Mouse (Mus musculus): ENCODE results near the gene Mta1. TPM values are rescaled to one million over a fixed set of nuclear protein-coding genes. Genes with fewer than 3 reads are reported as not detected.

Mta1 gene
- total and polyA plus RNA-seq, 3 experiments = 76.6 to 164 (median 102) TPM

DNA sequence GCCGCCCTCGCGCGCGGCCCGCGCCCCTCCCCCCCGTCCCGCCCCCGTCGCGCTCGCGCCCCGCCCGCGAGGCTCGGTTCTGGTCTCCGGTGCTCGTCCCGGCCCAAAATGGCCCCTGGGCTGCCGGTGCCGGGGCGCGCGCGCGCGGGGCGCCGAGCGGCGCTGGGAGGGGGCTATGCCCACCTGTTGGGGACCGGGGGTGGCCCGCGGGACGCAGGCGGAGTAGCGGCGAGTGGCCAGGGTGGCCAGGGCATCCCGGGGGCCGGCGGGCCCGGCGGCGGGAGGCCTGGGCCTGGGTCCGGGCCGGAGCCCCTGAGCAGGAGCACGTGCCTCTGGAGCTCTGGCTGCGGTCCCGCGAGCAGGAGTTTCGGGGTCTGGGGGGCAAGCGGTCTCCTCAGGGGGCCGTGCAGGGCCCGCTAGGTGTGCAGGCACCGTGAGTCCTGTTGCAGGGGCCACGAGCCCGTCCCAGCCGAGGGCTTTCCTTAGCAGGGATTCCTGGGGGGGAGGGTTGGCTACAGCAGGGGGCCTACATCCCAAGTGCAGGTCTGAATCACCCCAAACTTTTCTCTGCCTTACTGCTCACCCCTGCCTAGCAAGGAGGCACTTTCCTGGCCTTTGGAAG, 563 bp downstream of the Mta1 start:
- DNase-seq = peak; percentile 70

DNA sequence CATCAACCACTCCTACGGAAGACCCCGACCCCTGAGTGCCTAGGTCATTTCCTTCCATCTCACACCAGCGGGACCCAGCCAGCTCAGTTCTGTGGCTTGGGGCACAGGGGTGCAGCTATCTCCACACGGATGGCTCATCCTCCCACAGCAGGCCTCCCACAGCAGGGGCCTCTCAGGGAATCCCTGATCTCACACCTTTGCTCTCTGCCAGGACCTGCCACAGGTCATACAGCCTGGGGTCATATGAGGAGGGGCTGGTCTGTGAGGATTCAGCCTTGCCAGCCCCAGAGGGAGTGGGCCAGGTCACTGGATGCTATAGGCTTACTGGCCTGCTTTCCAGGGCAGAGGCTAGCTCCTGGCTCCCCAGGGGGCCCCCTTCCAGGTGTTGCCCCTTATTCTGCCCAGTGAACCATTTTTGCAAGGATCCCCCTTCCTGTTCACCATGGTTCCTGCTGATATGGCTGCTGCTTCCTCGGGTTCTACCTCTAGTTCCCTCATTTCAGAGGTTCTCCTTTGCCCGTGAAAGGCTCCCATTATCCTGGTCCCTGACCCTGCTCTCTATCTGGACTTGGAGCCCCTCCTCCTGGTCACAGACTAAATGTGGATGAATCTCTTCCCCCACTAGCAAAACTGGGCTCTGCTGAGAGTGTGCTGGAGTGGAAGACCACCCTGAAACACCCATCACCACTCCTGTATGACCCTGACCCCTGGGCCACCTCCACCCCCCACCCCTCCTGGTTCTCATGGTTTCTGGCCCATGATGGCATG, 1.6 kb downstream of the Mta1 start:
- DNase-seq = peak; percentile 19

- peak; percentile 81 for DNase-seq
These were observed 2.5 kb downstream of the Mta1 start for GRCm38 (mm10) chr12:113100448-113101076.

GRCm38 (mm10) chr12:113101251-113101960, 3.3 kb downstream of the Mta1 start:
- DNase-seq = no peak

- DNase-seq = peak; percentile 85
These were observed 4.4 kb downstream of the Mta1 start for GRCm38 (mm10) chr12:113102461-113102860.

GRCm38 (mm10) chr12:113103846-113104451, 5.9 kb downstream of the Mta1 start:
- DNase-seq = peak; percentile 64

DNA sequence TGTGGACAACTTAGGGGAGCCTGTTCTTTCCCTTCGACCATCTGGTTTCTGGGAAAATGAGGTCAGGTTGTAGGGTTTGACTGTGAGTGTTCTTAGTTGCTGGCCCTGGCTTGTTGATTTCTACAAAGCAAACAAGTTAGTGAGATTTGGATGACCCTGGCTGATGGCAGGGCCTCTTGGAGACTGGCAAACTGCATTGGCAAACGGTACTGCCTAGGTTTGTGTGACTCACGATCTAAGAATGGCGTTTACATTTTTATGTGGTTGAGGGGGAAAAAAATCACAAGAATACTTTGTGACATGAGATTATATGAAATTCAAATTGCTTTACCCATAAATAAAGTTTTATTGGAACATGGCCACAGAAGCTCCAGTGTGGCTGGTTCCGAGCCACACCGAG, 8.3 kb downstream of the Mta1 start:
- DNase-seq = peak; percentile 62

GRCm38 (mm10) chr12:113107431-113108124, 9.5 kb downstream of the Mta1 start:
- no peak for DNase-seq

DNA sequence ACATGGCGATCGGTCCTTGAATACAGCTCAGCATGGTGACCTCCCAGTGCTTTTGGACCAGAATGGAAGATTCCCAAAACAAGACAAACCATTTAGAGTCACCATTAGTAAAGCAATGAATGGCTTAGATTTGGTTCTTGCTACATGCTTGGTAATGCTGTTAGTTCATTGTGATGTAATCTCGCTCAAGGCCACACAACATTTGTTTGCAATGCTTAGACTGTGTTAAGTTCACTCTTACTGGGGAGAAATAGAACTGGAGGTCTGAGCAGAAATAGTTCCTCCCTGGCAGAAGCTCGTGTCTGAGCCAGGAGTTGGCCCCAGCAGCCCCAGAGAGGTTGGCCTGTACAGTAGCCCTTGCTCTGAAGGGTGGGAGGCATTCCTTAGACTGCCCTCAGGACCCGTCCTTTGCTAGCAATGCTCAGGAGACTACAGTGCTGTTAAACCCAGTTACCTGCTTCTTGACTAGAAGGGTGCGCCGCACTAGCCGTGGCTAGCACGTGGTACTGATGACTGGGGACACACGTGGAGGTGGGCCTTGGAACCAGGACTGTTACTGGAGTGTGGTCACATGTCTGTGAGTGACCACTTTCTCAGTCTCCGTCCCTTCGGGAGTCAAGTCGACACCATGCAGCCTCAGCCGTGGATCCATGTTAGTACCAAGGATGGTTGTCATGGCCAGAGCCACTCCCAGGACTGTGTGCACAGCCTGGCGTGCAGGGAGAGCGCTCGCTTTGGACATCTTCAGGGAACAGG, 10.6 kb downstream of the Mta1 start:
- peak; percentile 64 for DNase-seq

DNA sequence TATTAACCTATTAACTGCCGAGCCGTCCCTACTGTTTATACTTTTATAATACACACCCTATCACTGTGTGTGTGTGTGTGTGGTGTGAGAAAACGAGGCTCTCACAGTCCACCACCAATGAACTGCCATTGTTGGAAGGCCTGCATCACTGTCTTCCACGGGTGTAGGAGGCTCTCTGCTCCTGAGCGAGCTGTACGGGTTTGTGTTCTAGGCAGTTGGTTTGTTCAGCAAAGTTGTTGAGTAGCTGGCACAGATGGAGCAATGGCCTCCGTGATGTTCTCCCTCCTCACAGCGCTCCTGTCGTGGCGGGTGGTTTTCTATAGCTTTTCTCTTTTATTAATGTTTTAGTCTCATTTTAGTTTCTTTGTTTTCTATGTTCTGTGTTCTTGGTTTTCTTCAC, 11.7 kb downstream of the Mta1 start:
- no peak for DNase-seq

- peak; percentile 76 for DNase-seq
These were observed 16.1 kb downstream of the Mta1 start for GRCm38 (mm10) chr12:113114141-113114540.

- DNase-seq = no peak
These were observed 16.9 kb downstream of the Mta1 start for GRCm38 (mm10) chr12:113114856-113115538.

DNA sequence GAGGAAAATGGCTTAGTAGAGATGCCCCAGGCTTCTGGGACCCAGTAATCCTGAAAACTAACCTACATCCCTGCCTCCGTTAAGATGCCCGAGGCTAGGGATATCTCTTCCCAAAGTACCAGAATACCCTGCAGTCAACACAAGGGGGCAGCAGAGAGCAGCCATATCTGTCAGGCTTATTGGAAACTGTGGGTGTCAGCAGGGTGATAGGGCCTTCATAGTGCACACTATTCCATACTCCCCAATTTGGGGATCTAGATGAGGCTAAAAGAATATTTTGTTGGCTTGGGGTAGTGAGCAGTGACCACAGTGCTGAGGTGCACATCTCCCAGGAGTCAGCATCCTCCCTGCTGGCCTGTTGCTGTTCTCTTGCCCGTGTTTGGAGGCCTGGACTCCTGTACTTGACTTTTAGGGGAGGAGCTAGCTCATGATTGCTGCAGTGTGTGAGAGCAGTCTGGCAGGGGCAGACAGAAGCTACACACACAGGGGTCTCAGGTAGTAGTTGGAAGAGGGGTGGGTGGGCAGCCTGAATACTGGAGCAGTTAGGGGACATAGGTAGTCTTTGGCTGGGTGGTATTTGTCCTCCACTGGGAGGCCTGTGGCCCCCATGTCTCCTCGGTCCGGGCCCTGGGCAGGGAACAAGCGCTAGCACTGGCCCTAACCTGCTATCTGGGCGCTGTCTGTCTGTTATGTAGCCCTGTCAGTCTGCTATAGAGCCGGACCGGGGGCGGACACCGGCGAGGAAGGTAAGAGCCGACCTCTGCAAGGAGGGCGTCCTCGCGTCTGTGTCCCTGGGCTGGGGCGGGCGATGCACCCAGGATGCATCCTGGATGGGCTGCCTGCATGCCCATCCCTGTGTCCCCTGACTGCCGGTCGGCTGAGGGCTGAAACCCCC, 21.7 kb downstream of the Mta1 start:
- peak; percentile 80 for DNase-seq

DNA sequence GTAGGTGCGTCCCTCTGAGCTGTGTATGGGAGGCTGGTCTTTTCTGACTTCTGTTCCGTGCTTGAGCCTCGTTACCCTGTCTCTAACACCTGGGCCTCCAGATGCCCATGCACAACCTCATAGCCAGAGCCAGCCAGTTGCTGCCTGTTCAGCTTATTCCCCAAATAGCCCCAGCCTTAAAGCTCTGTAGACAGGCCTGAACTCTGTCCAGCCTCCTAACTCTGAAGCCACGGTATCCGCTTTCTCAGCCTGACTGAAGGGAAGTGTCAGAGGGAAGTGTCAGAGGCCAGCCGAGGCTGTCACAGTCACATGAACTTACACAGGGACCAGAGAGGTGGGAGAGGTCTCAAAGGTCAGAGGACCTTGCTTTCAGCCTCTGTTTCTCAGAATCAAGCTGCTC, 26.6 kb downstream of the Mta1 start:
- DNase-seq = no peak

DNA sequence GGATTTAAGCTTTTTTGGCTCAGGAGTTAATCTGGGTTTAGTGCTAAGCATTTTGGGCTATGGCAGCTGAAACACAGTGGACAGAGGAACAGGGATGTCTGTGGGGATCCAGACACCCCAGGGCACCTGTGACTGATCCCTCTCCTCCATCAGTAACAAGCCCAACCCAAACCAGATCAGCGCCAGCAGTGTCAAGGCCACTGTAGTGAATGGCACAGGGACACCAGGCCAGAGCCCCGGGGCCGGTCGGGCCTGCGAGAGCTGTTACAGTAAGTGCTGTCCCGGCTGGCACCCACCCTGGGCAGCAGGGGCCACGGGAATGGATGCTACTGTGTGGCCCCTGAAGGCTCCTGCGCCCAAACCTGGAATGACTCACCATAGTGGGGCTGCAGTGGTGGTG, 32.7 kb downstream of the Mta1 start:
- DNase-seq = no peak

DNA sequence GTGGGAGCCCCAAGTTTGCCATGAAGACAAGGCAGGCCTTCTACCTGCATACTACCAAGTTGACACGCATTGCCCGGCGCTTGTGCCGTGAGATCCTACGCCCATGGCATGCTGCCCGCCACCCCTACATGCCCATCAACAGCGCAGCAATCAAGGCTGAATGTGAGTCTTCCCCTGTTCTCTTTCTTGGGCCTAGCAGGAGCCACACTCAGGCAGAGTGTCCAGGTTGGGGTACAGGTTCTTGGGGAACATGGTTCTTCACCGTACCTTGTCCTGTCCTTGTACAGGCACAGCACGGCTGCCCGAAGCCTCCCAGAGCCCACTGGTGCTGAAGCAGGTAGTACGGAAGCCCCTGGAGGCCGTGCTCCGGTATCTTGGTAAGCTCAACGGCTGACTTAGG, 33.5 kb downstream of the Mta1 start:
- DNase-seq = no peak

GRCm38 (mm10) chr12:113132567-113132966, 34.5 kb downstream of the Mta1 start:
- DNase-seq = peak; percentile 42

- DNase-seq = no peak
These were observed 35.2 kb downstream of the Mta1 start for GRCm38 (mm10) chr12:113133260-113133659.

DNA sequence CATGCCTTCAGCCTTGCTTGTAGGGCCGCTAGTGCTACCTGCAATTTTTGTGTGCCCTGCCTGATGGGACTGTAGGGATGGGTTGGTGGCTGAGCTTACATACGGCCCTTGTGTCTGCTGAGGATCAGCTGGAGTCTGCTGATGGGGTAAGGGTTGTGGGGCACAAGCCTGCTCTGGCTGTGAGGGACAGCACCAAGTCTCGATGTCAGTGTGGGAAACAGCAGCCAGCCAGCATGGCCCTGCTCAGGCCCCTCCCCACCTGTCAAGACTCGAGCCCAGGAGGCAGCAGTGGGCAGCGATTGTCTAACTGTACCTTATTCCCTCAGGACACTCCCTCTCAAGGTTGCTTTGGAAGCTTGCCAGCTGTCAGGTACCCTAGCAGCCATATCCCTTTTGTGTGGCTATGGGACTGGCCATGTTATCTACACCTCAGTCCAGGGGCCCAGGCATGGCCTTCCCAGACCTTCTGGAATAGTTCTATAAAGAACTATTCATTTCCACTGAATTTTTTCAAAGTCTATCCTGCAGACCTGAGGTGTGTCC, 35.9 kb downstream of the Mta1 start:
- DNase-seq = no peak
